Mouse (Mus musculus): Measurements from ENCODE around the gene 4930579G24Rik.
A peak's percentile ranks its signal among the peaks of the same experiment; 100 is the strongest.

Gene 4930579G24Rik

GRCm38 (mm10) chr3:79628561-79629415, at the start of gene 4930579G24Rik:
TSS of gene 4930579G24Rik (plus strand) at chr3:79629079.
- DNase-seq (ENCODE audit: low spot score) = peak; percentile 91

GRCm38 (mm10) chr3:79579891-79580575, 48.8 kb upstream of the 4930579G24Rik start:
- peak; percentile 55 for DNase-seq (ENCODE audit: low spot score)

- DNase-seq (ENCODE audit: low spot score) = peak; percentile 82
These were observed 42.1 kb upstream of the 4930579G24Rik start for GRCm38 (mm10) chr3:79586804-79587203.

- no peak for DNase-seq (ENCODE audit: low spot score)
These were observed 39.2 kb upstream of the 4930579G24Rik start for GRCm38 (mm10) chr3:79589671-79590070.

GRCm38 (mm10) chr3:79590863-79591792, 37.8 kb upstream of the 4930579G24Rik start, which contains the start of gene Ppid:
TSS of gene Ppid (plus strand) at chr3:79591342.
- peak; percentile 71 for DNase-seq (ENCODE audit: low spot score)

GRCm38 (mm10) chr3:79591793-79592471, 36.9 kb upstream of the 4930579G24Rik start:
- no peak for DNase-seq (ENCODE audit: low spot score)

- DNase-seq (ENCODE audit: low spot score) = no peak
These were observed 33.4 kb upstream of the 4930579G24Rik start for GRCm38 (mm10) chr3:79595468-79595867.

- DNase-seq (ENCODE audit: low spot score) = no peak
These were observed 19.0 kb upstream of the 4930579G24Rik start for GRCm38 (mm10) chr3:79609886-79610285.

- DNase-seq (ENCODE audit: low spot score) = no peak
These were observed 1.2 kb upstream of the 4930579G24Rik start for GRCm38 (mm10) chr3:79627484-79628181.

- DNase-seq (ENCODE audit: low spot score) = no peak
These were observed 708 bp upstream of the 4930579G24Rik start for GRCm38 (mm10) chr3:79628182-79628560.

- no peak for DNase-seq (ENCODE audit: low spot score)
These were observed 494 bp downstream of the 4930579G24Rik start, which contains the start of gene Etfdh for GRCm38 (mm10) chr3:79629416-79629730. TSS of gene Etfdh (minus strand) at chr3:79629500.

- no peak for DNase-seq (ENCODE audit: low spot score)
These were observed 23.2 kb downstream of the 4930579G24Rik start for GRCm38 (mm10) chr3:79652129-79652528.

GRCm38 (mm10) chr3:79656682-79657081, 27.8 kb downstream of the 4930579G24Rik start:
- DNase-seq (ENCODE audit: low spot score) = no peak

- DNase-seq (ENCODE audit: low spot score) = peak; percentile 10
These were observed 36.0 kb downstream of the 4930579G24Rik start for GRCm38 (mm10) chr3:79664787-79665408.

GRCm38 (mm10) chr3:79670556-79670955, 41.7 kb downstream of the 4930579G24Rik start:
- no peak for DNase-seq (ENCODE audit: low spot score)

GRCm38 (mm10) chr3:79672188-79672587, 43.3 kb downstream of the 4930579G24Rik start:
- DNase-seq (ENCODE audit: low spot score) = no peak

- DNase-seq (ENCODE audit: low spot score) = no peak
These were observed 44.2 kb downstream of the 4930579G24Rik start for GRCm38 (mm10) chr3:79673082-79673481.

- DNase-seq (ENCODE audit: low spot score) = no peak
These were observed 45.8 kb downstream of the 4930579G24Rik start for GRCm38 (mm10) chr3:79674641-79675040.

- no peak for DNase-seq (ENCODE audit: low spot score)
These were observed 47.5 kb downstream of the 4930579G24Rik start for GRCm38 (mm10) chr3:79676411-79676810.
